Mouse (Mus musculus) lung, postnatal 0 days (tissue): ENCODE measurements around the gene Ltb4r2. TPM values are rescaled to one million over a fixed set of nuclear protein-coding genes. Genes with fewer than 3 reads are reported as not detected.

Experiments used
- ATAC-seq: fragments of 200-750 bp; cut with Nextera tagmentation; 2 replicates; pipeline ENCODE4 v1.8.0; 2017; ENCODE audit warnings: moderate library complexity
- DNase-seq: peaks from one replicate; pipeline ENCODE4 v3.0.0-alpha.2; 2016; ENCODE audit warnings: low spot score
- H3K27ac ChIP-seq: fragments of 300-500 bp; sonication (generic); 2 replicates; pipeline ENCODE4 v1.5.1; 2014; ENCODE audit warnings: antibody characterized with exemption, mild to moderate bottlenecking, low read length, mixed read lengths
- H3K27me3 ChIP-seq: fragments of 300-500 bp; sonication (generic); replicated peaks from 2 replicates; pipeline ENCODE4 v1.6.1; 2014; ENCODE audit warnings: low read length, mixed read lengths; ENCODE audit not compliant: insufficient read depth
- H3K36me3 ChIP-seq: fragments of 300-500 bp; sonication (generic); 2 replicates; pipeline ENCODE4 v1.6.1; 2014; ENCODE audit warnings: low read length, mixed read lengths; ENCODE audit not compliant: insufficient read depth
- H3K4me1 ChIP-seq: fragments of 300-500 bp; sonication (generic); 2 replicates; pipeline ENCODE4 v1.6.1; 2014; ENCODE audit warnings: antibody characterized with exemption, low read depth, low read length, mixed read lengths; ENCODE audit not compliant: insufficient read depth
- H3K4me2 ChIP-seq: fragments of 300-500 bp; sonication (generic); replicated peaks from 2 replicates; pipeline ENCODE4 v1.6.1; 2014; ENCODE audit warnings: low read depth, mild to moderate bottlenecking, low read length, moderate library complexity, mixed read lengths
- H3K4me3 ChIP-seq: fragments of 300-500 bp; sonication (generic); 2 replicates; pipeline ENCODE4 v1.5.1; 2014; ENCODE audit warnings: low read depth, low read length
- H3K9ac ChIP-seq: fragments of 300-500 bp; sonication (generic); replicated peaks from 2 replicates; pipeline ENCODE4 v1.6.1; 2014; ENCODE audit warnings: low read depth, mild to moderate bottlenecking
- H3K9me3 ChIP-seq: fragments of 300-500 bp; sonication (generic); 2 replicates; pipeline ENCODE4 v1.6.1; 2016; ENCODE audit warnings: low read length, mixed read lengths
- CTCF ChIP-seq: IDR thresholded peaks from 2 replicates; pipeline ENCODE4 v1.5.1; 2016; ENCODE audit warnings: antibody characterized with exemption, mild to moderate bottlenecking
- EP300 ChIP-seq: IDR thresholded peaks from 2 replicates; pipeline ENCODE4 v1.6.1; 2016; ENCODE audit warnings: antibody characterized with exemption, mild to moderate bottlenecking, control low read depth
- whole genome bisulfite sequencing: fragments of 180-500 bp; shearing (Covaris S2); extraction: QIAGEN DNeasy Blood & Tissue Kit; methylation state at CpG from one replicate; pipeline ENCODE4 v1.1.7; 2014; 5-methylcytosine and 5-hydroxymethylcytosine counted together
- polyA plus RNA-seq: library from polyadenylated mRNA; unstranded; fragments of >200 nt; fragmentation: Nextera tagmentation; extraction: Ambion mirVana; gene quantifications from 2 replicates; pipeline ENCODE4 v1.2.1, GENCODE M21; 2015

The Ltb4r2 gene
- polyA plus RNA-seq, 1 experiment from 2014 or later: 0.97 TPM

- no peak overlapping the region for H3K9ac ChIP-seq
- H3K27me3 ChIP-seq: 0 out of 2 replicates have a peak, but pooled peaks cover 9% of the 10 kb centered on the region
- 31% methylated on average over 11 of the region's 11 CpGs for WGBS
Observed at GRCm38 (mm10) chr14:55787731-55788130, 26.5 kb downstream of the Ltb4r2 start.

DNA sequence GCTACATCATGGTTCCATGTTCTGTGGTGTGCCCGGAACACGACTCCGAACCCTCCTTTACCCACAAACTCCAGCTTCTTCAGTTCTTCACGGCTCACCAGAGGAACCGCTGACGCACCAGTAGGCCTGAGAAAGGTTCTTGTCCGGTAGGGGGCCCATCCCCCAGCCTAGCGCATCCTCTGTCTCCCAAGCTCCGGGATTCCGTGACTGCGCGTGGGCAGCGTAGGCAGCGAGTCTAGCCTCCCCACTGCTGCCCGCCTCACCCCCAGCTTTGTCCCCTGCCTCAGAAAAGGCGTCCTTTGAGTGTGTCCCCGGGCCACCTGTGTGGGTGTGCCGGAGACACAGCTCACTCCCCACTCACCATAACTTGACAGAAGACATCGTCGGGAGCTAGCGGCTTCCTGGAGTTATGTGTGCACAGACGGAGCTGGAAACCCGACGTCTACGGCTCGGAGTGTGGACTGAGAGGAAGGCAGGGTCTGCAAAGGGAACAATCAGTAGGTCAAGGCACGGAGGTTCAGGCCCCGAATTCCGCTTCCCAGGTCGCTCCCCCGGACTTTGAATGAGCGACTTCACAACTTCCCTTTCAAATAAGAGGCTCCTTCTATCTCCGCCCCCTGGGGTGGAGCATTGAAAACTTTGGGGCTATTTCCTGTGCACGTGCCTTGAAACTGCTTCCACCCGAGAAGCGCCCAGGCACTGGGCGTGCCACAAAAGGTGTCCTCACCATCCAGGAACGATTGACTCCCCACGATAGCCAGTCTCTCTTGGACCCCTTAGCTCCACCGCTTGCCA, 27.2 kb downstream of the Ltb4r2 start, which contains the start of gene Ripk3:
TSS of gene Ripk3 (minus strand) at position 610 of the 795 bp plus-strand sequence.
- peak within 1 kb of the TSS; percentile 34; the same call in 1 of the 2 replicates for H3K9ac ChIP-seq
- peak; percentile 61 for ATAC-seq
- H3K9me3 ChIP-seq: no peaks in the 10 kb centered on the region
- 0 out of 2 replicates have a peak, but pooled peaks cover 9% of the 10 kb centered on the region for H3K27me3 ChIP-seq
- peaks cover 8% of the 10 kb centered on the region; the same call in 1 of the 2 replicates for H3K4me1 ChIP-seq
- 3% methylated on average over 40 of the region's 40 CpGs for WGBS
- no peak within 1 kb of the TSS for H3K27ac ChIP-seq
- TF ChIP-seq CTCF (0 out of 2 replicates have a peak, but pooled peaks have one; percentile 6), EP300 (no peak)
- H3K36me3 ChIP-seq: no peaks in the 10 kb centered on the region
- DNase-seq: peak; percentile 64
- H3K4me2 ChIP-seq: peak within 1 kb of the TSS; percentile 75
- H3K4me3 ChIP-seq: peak within 1 kb of the TSS; percentile 38

More at GRCm38 (mm10) chr14:55787731-55788130, 26.5 kb downstream of the Ltb4r2 start:
- Histone ChIP-seq H3K36me3 (no peaks in the 10 kb centered on the region), H3K4me3 (peak overlapping the region; percentile 38; the same call in 1 of the 2 replicates), H3K4me2 (peak overlapping the region; percentile 75), H3K9me3 (no peaks in the 10 kb centered on the region), H3K4me1 (peaks cover 8% of the 10 kb centered on the region; the same call in 1 of the 2 replicates), H3K27ac (no peak overlapping the region)
- ATAC-seq: no peak
- no peak for DNase-seq
- TF ChIP-seq EP300 (no peak), CTCF (no peak)

- no peak overlapping the region for H3K9ac ChIP-seq
- TF ChIP-seq CTCF (no peak), EP300 (peak; percentile 23; the same call in 1 of the 2 replicates)
- WGBS: 21% methylated on average over 2 of the region's 2 CpGs
- no peak overlapping the region for H3K4me3 ChIP-seq
- peaks cover 4% of the 10 kb centered on the region; the same call in 1 of the 2 replicates for H3K4me1 ChIP-seq
- H3K27me3 ChIP-seq: 0 out of 2 replicates have a peak, but pooled peaks cover 2% of the 10 kb centered on the region
- DNase-seq: peak; percentile 66
- no peaks in the 10 kb centered on the region for H3K9me3 ChIP-seq
- H3K36me3 ChIP-seq: no peaks in the 10 kb centered on the region
- H3K4me2 ChIP-seq: no peak overlapping the region
- ATAC-seq: 0 out of 2 replicates have a peak, but pooled peaks have one; percentile 12
- 0 out of 2 replicates have a peak overlapping the region, but pooled peaks have one; percentile 16 for H3K27ac ChIP-seq
Observed at GRCm38 (mm10) chr14:55793461-55793860, 32.2 kb downstream of the Ltb4r2 start.

GRCm38 (mm10) chr14:55793946-55794345, 32.7 kb downstream of the Ltb4r2 start:
- H3K4me3 ChIP-seq: no peak overlapping the region
- DNase-seq: peak; percentile 74

GRCm38 (mm10) chr14:55795380-55796163, 34.3 kb downstream of the Ltb4r2 start:
- no peaks in the 10 kb centered on the region for H3K27me3 ChIP-seq
- no peak overlapping the region for H3K4me3 ChIP-seq
- H3K27ac ChIP-seq: peak overlapping the region; percentile 69
- no peaks in the 10 kb centered on the region for H3K4me1 ChIP-seq
- no peak overlapping the region for H3K4me2 ChIP-seq
- 61% methylated on average over 15 of the region's 15 CpGs for WGBS
- TF ChIP-seq CTCF: no peak
- TF ChIP-seq EP300: peak; percentile 88
- H3K9me3 ChIP-seq: no peaks in the 10 kb centered on the region
- H3K9ac ChIP-seq: no peak overlapping the region
- H3K36me3 ChIP-seq: no peaks in the 10 kb centered on the region
- DNase-seq (peak; percentile 82), ATAC-seq (peak; percentile 89)

More at GRCm38 (mm10) chr14:55793946-55794345, 32.7 kb downstream of the Ltb4r2 start:
- Histone ChIP-seq H3K27ac (0 out of 2 replicates have a peak overlapping the region, but pooled peaks have one; percentile 16), H3K4me2 (no peak overlapping the region), H3K9me3 (no peaks in the 10 kb centered on the region), H3K4me1 (peaks cover under 1% of the 10 kb centered on the region; the same call in 1 of the 2 replicates), H3K9ac (no peak overlapping the region), H3K27me3 (no peaks in the 10 kb centered on the region), H3K36me3 (no peaks in the 10 kb centered on the region)
- ATAC-seq: peak; percentile 21; the same call in 1 of the 2 replicates
- TF ChIP-seq EP300 (no peak), CTCF (no peak)
- 44% methylated on average over 2 of the region's 2 CpGs for WGBS

Other genes starting within 250 kb of the Ltb4r2 start
- gene Nrl, start 236.4 kb upstream of the Ltb4r2 start, polyA plus RNA-seq: not detected in 2 replicates
- gene Pck2, start 221.2 kb upstream of the Ltb4r2 start, polyA plus RNA-seq: 37.4 and 37.6 TPM in 2 replicates
- 93.4 and 95.3 TPM in 2 replicates for gene Dcaf11, start 201.4 kb upstream of the Ltb4r2 start, polyA plus RNA-seq
- 1.8 and 2.3 TPM in 2 replicates for gene A730061H03Rik, start 201.0 kb upstream of the Ltb4r2 start, polyA plus RNA-seq
- 1.3 and 1.5 TPM in 2 replicates for gene Fitm1, start 185.8 kb upstream of the Ltb4r2 start, polyA plus RNA-seq
- 215 and 219 TPM in 2 replicates for gene Psme1, start 183.3 kb upstream of the Ltb4r2 start, polyA plus RNA-seq
- gene Emc9, start 176.1 kb upstream of the Ltb4r2 start, polyA plus RNA-seq: 18.3 and 18.9 TPM in 2 replicates
- gene Psme2, start 170.3 kb upstream of the Ltb4r2 start, polyA plus RNA-seq: 308 and 312 TPM in 2 replicates
- 17.4 and 24.1 TPM in 2 replicates for gene Rnf31, start 169.7 kb upstream of the Ltb4r2 start, polyA plus RNA-seq
- 26.2 and 29.5 TPM in 2 replicates for gene Irf9, start 157.9 kb upstream of the Ltb4r2 start, polyA plus RNA-seq
- 4.4 and 4.7 TPM in 2 replicates for gene Rec8, start 143.4 kb upstream of the Ltb4r2 start, polyA plus RNA-seq
- gene Ipo4, start 125.5 kb upstream of the Ltb4r2 start, polyA plus RNA-seq: 25.5 and 25.9 TPM in 2 replicates
- 1.2 and 2.0 TPM in 2 replicates for gene Gm49378, start 123.5 kb upstream of the Ltb4r2 start, polyA plus RNA-seq
- 84.3 and 91.1 TPM in 2 replicates for gene Tm9sf1, start 117.6 kb upstream of the Ltb4r2 start, polyA plus RNA-seq
- 0.58 and 0.61 TPM in 2 replicates for gene Tssk4, start 111.2 kb upstream of the Ltb4r2 start, polyA plus RNA-seq
- gene Mdp1, start 100.9 kb upstream of the Ltb4r2 start, polyA plus RNA-seq: 46.2 and 47.6 TPM in 2 replicates
- 34.0 and 38.6 TPM in 2 replicates for gene Gmpr2, start 89.5 kb upstream of the Ltb4r2 start, polyA plus RNA-seq
- 369 and 396 TPM in 2 replicates for gene Nedd8, start 89.3 kb upstream of the Ltb4r2 start, polyA plus RNA-seq
- 18.8 and 19.9 TPM in 2 replicates for gene Tinf2, start 79.6 kb upstream of the Ltb4r2 start, polyA plus RNA-seq
- gene Tgm1, start 47.5 kb upstream of the Ltb4r2 start, polyA plus RNA-seq: 14.2 and 20.6 TPM in 2 replicates
- gene Rabggta, start 39.2 kb upstream of the Ltb4r2 start, polyA plus RNA-seq: 31.4 and 32.5 TPM in 2 replicates
- gene Dhrs1, start 15.7 kb upstream of the Ltb4r2 start, polyA plus RNA-seq: 74.1 and 83.5 TPM in 2 replicates
- gene Nop9, start 15.7 kb upstream of the Ltb4r2 start, polyA plus RNA-seq: 16.2 and 19.5 TPM in 2 replicates
- gene Cideb, start 3.0 kb upstream of the Ltb4r2 start, polyA plus RNA-seq: 0.65 and 1.3 TPM in 2 replicates
- 4.1 and 4.6 TPM in 2 replicates for gene Ltb4r1, start 4.5 kb downstream of the Ltb4r2 start, polyA plus RNA-seq
- 29.3 and 33.3 TPM in 2 replicates for gene Adcy4, start 22.7 kb downstream of the Ltb4r2 start, polyA plus RNA-seq
- 16.2 and 24.2 TPM in 2 replicates for gene Ripk3, start 27.4 kb downstream of the Ltb4r2 start, polyA plus RNA-seq
- gene Nfatc4, start 61.7 kb downstream of the Ltb4r2 start, polyA plus RNA-seq: 17.1 and 18.1 TPM in 2 replicates
- gene Nynrin, start 92.6 kb downstream of the Ltb4r2 start, polyA plus RNA-seq: 4.2 and 4.7 TPM in 2 replicates
- gene Cbln3, start 123.0 kb downstream of the Ltb4r2 start, polyA plus RNA-seq: 0.26 and 0.44 TPM in 2 replicates
- 10.1 and 11.7 TPM in 2 replicates for gene Khnyn, start 123.5 kb downstream of the Ltb4r2 start, polyA plus RNA-seq
- 43.0 and 46.3 TPM in 2 replicates for gene Sdr39u1, start 138.9 kb downstream of the Ltb4r2 start, polyA plus RNA-seq
- 7.6 and 10.4 TPM in 2 replicates for gene Cma1, start 183.2 kb downstream of the Ltb4r2 start, polyA plus RNA-seq
- gene Cma2, start 189.6 kb downstream of the Ltb4r2 start, polyA plus RNA-seq: not detected in 2 replicates